Mouse (Mus musculus) spleen, adult 2 months (tissue): Measurements from ENCODE around the gene 4933400A11Rik.

Experiments used
- CTCF ChIP-seq: fragments of 200-500 bp; IDR thresholded peaks from 2 replicates; pipeline ENCODE4 v1.5.1; 2011; ENCODE audit warnings: mild to moderate bottlenecking, inconsistent platforms; ENCODE audit not compliant: insufficient read depth, insufficient read length, insufficient replicate concordance; ENCODE audit errors: extremely low read depth
- POLR2A ChIP-seq: fragments of 200-500 bp; IDR thresholded peaks from 2 replicates; pipeline ENCODE4 v1.6.1; 2011; ENCODE audit warnings: low read depth, low read length, inconsistent platforms

DNA sequence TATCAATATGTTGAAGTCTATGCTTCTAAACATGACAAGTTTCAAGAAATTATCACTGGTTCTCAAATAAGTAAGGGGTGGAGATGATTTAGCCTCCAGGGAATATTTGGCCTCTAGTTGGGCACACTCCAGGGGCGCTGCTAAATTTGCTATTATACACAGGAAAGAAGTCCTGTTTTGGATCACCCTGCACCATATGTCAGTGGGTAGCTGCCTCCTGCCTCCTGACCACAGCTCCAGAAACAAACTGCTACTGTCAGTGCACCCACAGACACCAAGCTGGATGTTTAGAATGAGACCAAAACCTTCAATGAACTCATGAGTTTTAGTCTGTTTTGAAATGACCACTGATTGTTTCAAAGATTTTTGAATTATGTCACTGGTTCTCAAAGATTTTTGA is 34.2 kb upstream of the 4933400A11Rik start:
- TF ChIP-seq POLR2A (no peak), CTCF (no peak)
